Mouse (Mus musculus) stomach, postnatal 0 days (tissue): ENCODE results near the gene Zfand4. TPM values are rescaled to one million over a fixed set of nuclear protein-coding genes. Genes with fewer than 3 reads are reported as not detected.

Experiments used
- ATAC-seq: fragments of 200-750 bp; cut with Nextera tagmentation; 2 replicates; pipeline ENCODE4 v1.8.0; 2017; ENCODE audit not compliant: low FRiP score, low TSS enrichment
- DNase-seq: peaks from one replicate; pipeline ENCODE4 v3.0.0-alpha.2; 2016; ENCODE audit warnings: low spot score
- H3K27ac ChIP-seq: fragments of 300-500 bp; sonication (generic); replicated peaks from 2 replicates; pipeline ENCODE4 v1.5.1; 2014; ENCODE audit warnings: mild to moderate bottlenecking, control low read depth
- H3K27me3 ChIP-seq: fragments of 300-500 bp; sonication (generic); 2 replicates; pipeline ENCODE4 v1.6.1; 2014; ENCODE audit warnings: low read length; ENCODE audit not compliant: control insufficient read depth, insufficient read depth
- H3K36me3 ChIP-seq: fragments of 300-500 bp; sonication (generic); 2 replicates; pipeline ENCODE4 v1.6.1; 2014; ENCODE audit warnings: low read length, mixed read lengths; ENCODE audit not compliant: control insufficient read depth, insufficient read depth
- H3K4me1 ChIP-seq: fragments of 300-500 bp; sonication (generic); replicated peaks from 2 replicates; pipeline ENCODE4 v1.6.1; 2014; ENCODE audit warnings: antibody characterized with exemption; ENCODE audit not compliant: control insufficient read depth, insufficient read depth
- H3K4me2 ChIP-seq: fragments of 300-500 bp; sonication (generic); replicated peaks from 2 replicates; pipeline ENCODE4 v1.6.1; 2014; ENCODE audit warnings: low read depth, mild to moderate bottlenecking, control low read depth, moderate library complexity
- H3K4me3 ChIP-seq: fragments of 300-500 bp; sonication (generic); 2 replicates; pipeline ENCODE4 v1.5.1; 2014; ENCODE audit warnings: low read depth, low read length, control low read depth
- H3K9ac ChIP-seq: fragments of 300-500 bp; sonication (generic); 2 replicates; pipeline ENCODE4 v1.6.1; 2014; ENCODE audit warnings: mild to moderate bottlenecking, low read length, control low read depth, mixed read lengths
- H3K9me3 ChIP-seq: fragments of 300-500 bp; sonication (generic); 2 replicates; pipeline ENCODE4 v1.6.1; 2016; ENCODE audit warnings: low read length; ENCODE audit not compliant: control insufficient read depth
- CTCF ChIP-seq: IDR thresholded peaks from 2 replicates; pipeline ENCODE4 v1.5.1; 2016; ENCODE audit warnings: antibody characterized with exemption, low read depth, mild to moderate bottlenecking, moderate library complexity
- EP300 ChIP-seq: optimal IDR thresholded peaks from 2 replicates; pipeline ENCODE3; 2016; ENCODE audit warnings: antibody characterized with exemption
- WGBS: fragments of 180-500 bp; shearing (Covaris S2); extraction: QIAGEN DNeasy Blood & Tissue Kit; methylation state at CpG from one replicate; pipeline ENCODE4 v1.1.7; 2014; 5-methylcytosine and 5-hydroxymethylcytosine counted together
- polyA plus RNA-seq: library from polyadenylated mRNA; unstranded; fragments of >200 nt; fragmentation: Nextera tagmentation; extraction: Ambion mirVana; gene quantifications from 2 replicates; pipeline ENCODE4 v1.2.1, GENCODE M21; 2015

Zfand4 gene
- polyA plus RNA-seq, 1 experiment from 2014 or later: 2.1 TPM

DNA sequence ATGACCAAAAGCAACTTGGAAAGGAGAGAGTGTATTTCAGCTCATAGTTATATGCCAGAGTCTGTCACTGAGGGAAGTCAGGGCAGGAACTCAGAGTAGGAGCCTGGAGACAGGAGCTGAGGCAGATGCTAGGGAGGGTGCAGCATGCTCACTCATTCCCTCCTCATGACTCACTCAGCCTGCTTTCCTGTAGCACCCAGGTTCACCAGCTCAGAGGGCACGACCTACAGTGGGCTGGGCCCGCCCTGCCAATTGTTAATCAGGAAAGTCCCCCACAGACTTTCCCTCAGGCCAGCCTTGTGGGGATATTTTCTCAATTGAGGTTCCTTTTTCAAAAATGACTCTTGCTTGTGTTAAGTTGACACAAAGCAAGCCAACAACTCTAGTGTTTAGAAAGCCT, 23.7 kb upstream of the Zfand4 start:
- ATAC-seq (no peak), DNase-seq (no peak)
- Histone ChIP-seq H3K36me3 (peaks cover 5% of the 10 kb centered on the region; the same call in 1 of the 2 replicates), H3K4me1 (no peaks in the 10 kb centered on the region), H3K9me3 (no peaks in the 10 kb centered on the region), H3K9ac (no peak overlapping the region), H3K4me3 (no peak overlapping the region), H3K4me2 (no peak overlapping the region), H3K27me3 (no peaks in the 10 kb centered on the region), H3K27ac (no peak overlapping the region)
- no peak for TF ChIP-seq CTCF
- no peak for TF ChIP-seq EP300
- 58% methylated on average over 2 of the region's 2 CpGs for WGBS

DNA sequence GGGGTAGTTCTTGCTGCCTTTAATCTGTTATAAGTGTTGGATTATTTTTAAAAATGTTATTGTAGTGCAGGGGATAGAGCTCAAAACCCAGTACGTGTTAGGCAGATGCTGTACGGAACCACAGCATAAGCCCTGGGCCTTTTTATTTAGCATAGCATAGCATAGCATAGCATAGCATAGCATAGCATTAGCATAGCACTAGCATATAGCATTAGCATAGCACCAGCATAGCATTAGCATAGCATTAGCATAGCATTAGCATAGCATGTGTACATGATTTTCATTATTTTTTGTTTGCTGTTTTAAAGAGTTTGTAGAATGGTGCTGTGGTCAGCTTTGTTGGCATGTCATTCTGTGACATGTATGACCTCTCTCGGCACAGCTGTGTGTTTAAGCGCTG, 4.4 kb upstream of the Zfand4 start:
- no peak for TF ChIP-seq CTCF
- TF ChIP-seq EP300: no peak
- ATAC-seq (no peak), DNase-seq (no peak)
- WGBS: 94% methylated on average over 4 of the region's 4 CpGs
- no peaks in the 10 kb centered on the region for H3K4me1 ChIP-seq
- H3K9ac ChIP-seq: no peak overlapping the region
- no peak overlapping the region for H3K4me2 ChIP-seq
- H3K27me3 ChIP-seq: no peaks in the 10 kb centered on the region
- H3K27ac ChIP-seq: no peak overlapping the region
- no peaks in the 10 kb centered on the region for H3K9me3 ChIP-seq
- H3K4me3 ChIP-seq: no peak overlapping the region
- peaks cover 6% of the 10 kb centered on the region; the same call in 1 of the 2 replicates for H3K36me3 ChIP-seq

DNA sequence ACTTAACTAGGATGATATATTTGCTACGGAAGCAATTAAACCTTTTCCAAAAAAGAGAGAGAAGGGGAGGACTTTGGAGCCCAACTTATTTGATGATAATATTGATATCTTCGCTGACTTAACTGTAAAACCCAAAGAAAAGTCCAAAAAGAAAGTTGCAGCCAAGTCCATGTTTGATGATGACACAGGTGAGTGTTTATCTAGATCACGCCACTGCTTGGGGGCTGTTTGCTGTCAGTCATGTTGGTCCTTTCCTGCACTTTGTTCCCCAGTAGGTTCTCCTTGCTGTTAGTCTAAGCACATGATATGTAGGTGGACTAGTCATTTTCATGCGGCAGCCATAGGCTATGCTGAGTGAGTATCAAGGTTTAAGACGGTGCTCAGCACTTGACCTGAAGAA, 3.5 kb upstream of the Zfand4 start:
- H3K4me2 ChIP-seq: no peak overlapping the region
- ATAC-seq: no peak
- H3K4me3 ChIP-seq: no peak overlapping the region
- H3K27me3 ChIP-seq: no peaks in the 10 kb centered on the region
- H3K9me3 ChIP-seq: no peaks in the 10 kb centered on the region
- DNase-seq: no peak
- H3K4me1 ChIP-seq: no peaks in the 10 kb centered on the region
- peaks cover 6% of the 10 kb centered on the region; the same call in 1 of the 2 replicates for H3K36me3 ChIP-seq
- 92% methylated on average over 5 of the region's 5 CpGs for WGBS
- TF ChIP-seq CTCF (no peak), EP300 (no peak)
- no peak overlapping the region for H3K9ac ChIP-seq
- no peak overlapping the region for H3K27ac ChIP-seq

DNA sequence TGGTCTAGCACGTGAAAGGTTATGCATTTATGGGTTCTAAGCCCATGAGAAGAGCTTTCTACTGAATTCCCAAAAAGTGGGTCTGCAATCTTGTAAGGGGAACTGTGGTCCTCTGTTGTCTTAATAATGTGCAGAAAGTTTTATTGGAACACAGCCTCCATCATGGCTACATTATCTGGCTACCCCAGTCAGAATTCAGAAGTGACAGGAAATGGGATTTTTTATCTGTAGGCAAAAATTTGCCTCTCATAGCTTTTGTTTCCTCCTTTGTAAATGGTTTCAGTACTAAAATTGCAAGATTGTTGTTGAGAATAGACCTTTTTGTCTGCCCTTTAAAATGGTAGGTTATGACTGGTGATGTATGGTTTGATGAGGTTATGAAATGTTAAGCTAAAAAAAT, 1.2 kb upstream of the Zfand4 start:
- H3K4me3 ChIP-seq: no peak overlapping the region
- H3K9me3 ChIP-seq: no peaks in the 10 kb centered on the region
- peaks cover 3% of the 10 kb centered on the region; the same call in 1 of the 2 replicates for H3K36me3 ChIP-seq
- H3K4me1 ChIP-seq: no peaks in the 10 kb centered on the region
- no peak overlapping the region for H3K9ac ChIP-seq
- TF ChIP-seq EP300: no peak
- no peak for TF ChIP-seq CTCF
- WGBS: 100% methylated on average over 1 of the region's 1 CpGs
- DNase-seq (no peak), ATAC-seq (no peak)
- no peak overlapping the region for H3K27ac ChIP-seq
- H3K4me2 ChIP-seq: no peak overlapping the region
- no peaks in the 10 kb centered on the region for H3K27me3 ChIP-seq

DNA sequence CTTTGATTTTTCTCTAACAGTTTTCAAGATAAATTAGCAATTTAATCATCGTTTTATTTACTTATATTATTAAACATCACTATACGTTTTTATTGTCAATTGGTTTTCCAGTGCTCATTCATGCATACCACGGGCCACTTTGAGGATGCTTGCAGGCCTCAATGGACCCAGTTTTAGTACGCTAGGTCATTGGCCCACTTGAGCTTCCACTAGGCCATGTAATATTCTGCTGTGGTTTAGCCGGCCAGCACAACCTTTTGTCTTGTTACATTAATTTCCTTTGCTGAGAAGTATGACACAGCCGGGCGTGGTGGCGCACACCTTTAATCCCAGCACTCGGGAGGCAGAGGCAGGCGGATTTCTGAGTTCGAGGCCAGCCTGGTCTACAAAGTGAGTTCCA, 814 bp downstream of the Zfand4 start:
- no peak for TF ChIP-seq EP300
- TF ChIP-seq CTCF: no peak
- Histone ChIP-seq H3K9ac (no peak overlapping the region), H3K4me2 (0 out of 2 replicates have a peak overlapping the region, but pooled peaks have one; percentile 87), H3K4me1 (no peaks in the 10 kb centered on the region), H3K27ac (no peak overlapping the region), H3K36me3 (peaks cover 2% of the 10 kb centered on the region; the same call in 1 of the 2 replicates), H3K27me3 (no peaks in the 10 kb centered on the region), H3K9me3 (no peaks in the 10 kb centered on the region), H3K4me3 (no peak overlapping the region)
- DNase-seq: no peak
- ATAC-seq: no peak
- 86% methylated on average over 11 of the region's 11 CpGs for WGBS

DNA sequence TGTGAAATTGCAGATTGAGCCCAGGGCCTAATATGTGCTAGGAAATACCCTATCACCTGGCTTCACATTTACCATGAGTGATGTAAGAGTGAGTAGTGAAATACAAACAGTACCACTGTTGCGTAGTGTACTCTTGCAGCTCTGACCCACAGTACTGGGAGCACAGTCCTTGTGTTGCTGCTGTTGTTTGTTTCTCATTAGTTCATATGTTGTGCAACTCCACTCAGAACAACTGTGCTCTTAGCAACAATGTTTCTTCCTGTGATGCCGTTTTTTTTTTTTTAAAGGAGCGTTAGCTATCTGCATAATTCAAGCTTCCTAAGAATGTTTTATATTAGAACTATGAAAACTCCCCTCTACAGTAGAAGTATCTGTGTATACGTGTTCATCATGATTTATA, 1.6 kb downstream of the Zfand4 start:
- Histone ChIP-seq H3K9ac (no peak overlapping the region), H3K9me3 (no peaks in the 10 kb centered on the region), H3K4me1 (no peaks in the 10 kb centered on the region), H3K36me3 (peaks cover 2% of the 10 kb centered on the region; the same call in 1 of the 2 replicates), H3K27ac (no peak overlapping the region), H3K4me3 (no peak overlapping the region), H3K4me2 (no peak overlapping the region), H3K27me3 (no peaks in the 10 kb centered on the region)
- 69% methylated on average over 4 of the region's 4 CpGs for WGBS
- DNase-seq (no peak), ATAC-seq (no peak)
- TF ChIP-seq EP300 (no peak), CTCF (no peak)
